Comparison of ENCODE assay signal across 20 mouse cellular contexts in the genomic region with DNA sequence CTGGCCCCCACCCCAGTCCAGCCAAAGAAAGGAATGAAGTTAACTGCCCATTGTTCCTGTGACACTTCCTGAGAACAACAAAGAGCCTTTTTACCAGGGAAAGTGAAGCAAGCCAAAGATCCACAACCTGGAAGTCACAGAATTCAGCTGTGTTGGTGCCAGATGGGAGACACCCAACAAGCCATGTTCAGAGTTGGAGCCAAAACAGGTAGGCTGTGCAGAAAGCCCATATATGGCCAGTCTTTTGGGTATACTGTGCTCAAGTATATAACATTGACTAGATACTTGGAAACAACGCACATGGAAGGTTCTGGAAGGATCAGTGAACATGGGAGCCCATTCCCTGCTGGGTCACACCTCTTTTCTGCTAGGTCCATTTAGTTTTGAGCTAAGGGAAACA. TPM values are rescaled to one million over a fixed set of nuclear protein-coding genes. Genes with fewer than 3 reads are reported as not detected.
A peak's percentile ranks its signal among the peaks of the same experiment; 100 is the strongest.
DNase-seq lines count a peak whose midpoint lies in the region; ATAC-seq and TF ChIP-seq lines count a peak whose summit lies in the region.
"Had no signal": no experiment of that assay in that cellular context is flagged by ENCODE, and none has a peak within 500 bp of the region (broad histone marks: within the 10 kb centered on the region; RNA-seq: fewer than 3 reads in every experiment).

No protein-coding gene starts in this region.

- H3K4me3 ChIP-seq in midbrain, embryonic 11.5 days (ENCODE audit: low read depth, low read length), result no peak overlapping the region
- H3K4me3 ChIP-seq in midbrain, postnatal 0 days (ENCODE audit: low read depth, low read length), result no peak overlapping the region
- no peak overlapping the region for H3K4me3 ChIP-seq in hindbrain, embryonic 16.5 days (ENCODE audit: low read length)
- H3K4me3 ChIP-seq: embryonic facial prominence, embryonic 10.5 days; embryonic facial prominence, embryonic 12.5 days; forebrain, embryonic 13.5 days had no signal

- TF ChIP-seq CTCF in midbrain, postnatal 0 days (IDR thresholded peaks at IDR 0.05), result no peak

- H3K9ac ChIP-seq in midbrain, embryonic 11.5 days (ENCODE audit: low read length), result no peak overlapping the region
- H3K9ac ChIP-seq in midbrain, postnatal 0 days (replicated peaks; ENCODE audit: low read length, poor library complexity, severe bottlenecking), result no peak overlapping the region
- no peak overlapping the region for H3K9ac ChIP-seq in hindbrain, embryonic 16.5 days (ENCODE audit: low read depth, low read length)
- H3K9ac ChIP-seq: embryonic facial prominence, embryonic 12.5 days; forebrain, embryonic 13.5 days had no signal

- WGBS in midbrain, embryonic 11.5 days, result 89% methylated on average over 1 of the region's 1 CpGs
- 96% methylated on average over 1 of the region's 1 CpGs for WGBS in midbrain, postnatal 0 days
- 96% methylated on average over 1 of the region's 1 CpGs for WGBS in hindbrain, embryonic 16.5 days

- no peaks in the 10 kb centered on the region for H3K27me3 ChIP-seq in midbrain, embryonic 11.5 days (ENCODE audit: control insufficient read depth, insufficient read depth, low read length)
- peaks cover 7% of the 10 kb centered on the region; the same call in 1 of the 2 replicates for H3K27me3 ChIP-seq in midbrain, postnatal 0 days (ENCODE audit: insufficient read depth, low read length)
- H3K27me3 ChIP-seq in hindbrain, embryonic 16.5 days (replicated peaks; ENCODE audit: control insufficient read depth, insufficient read depth, low read length), result peaks cover 6% of the 10 kb centered on the region
- H3K27me3 ChIP-seq: embryonic facial prominence, embryonic 12.5 days had no signal

- no peak overlapping the region for H3K27ac ChIP-seq in midbrain, embryonic 11.5 days (ENCODE audit: low read depth, low read length)
- no peak overlapping the region for H3K27ac ChIP-seq in midbrain, postnatal 0 days (ENCODE audit: low read depth, low read length)
- no peak overlapping the region for H3K27ac ChIP-seq in hindbrain, embryonic 16.5 days (ENCODE audit: low read depth, low read length)
- H3K27ac ChIP-seq: embryonic facial prominence, embryonic 10.5 days; embryonic facial prominence, embryonic 12.5 days; forebrain, embryonic 13.5 days had no signal

- no peak for ATAC-seq in midbrain, embryonic 11.5 days (ENCODE audit: low FRiP score)
- ATAC-seq in midbrain, postnatal 0 days (ENCODE audit: low FRiP score), result no peak
- no peak for ATAC-seq in megakaryocyte, adult 5-6 weeks (ENCODE audit: poor library complexity, severe bottlenecking)
- no peak for ATAC-seq in hindbrain, embryonic 16.5 days
- ATAC-seq: activated CD4-positive, CD25-positive, alpha-beta regulatory T cell, adult 4 months; forebrain, embryonic 13.5 days; forebrain, embryonic 16.5 days had no signal

- no peak overlapping the region for H3K4me2 ChIP-seq in midbrain, embryonic 11.5 days
- H3K4me2 ChIP-seq in midbrain, postnatal 0 days (ENCODE audit: low read depth, low read length, poor library complexity, severe bottlenecking), result no peak overlapping the region
- H3K4me2 ChIP-seq in hindbrain, embryonic 16.5 days (ENCODE audit: low read length), result no peak overlapping the region
- H3K4me2 ChIP-seq: embryonic facial prominence, embryonic 12.5 days; forebrain, embryonic 13.5 days had no signal

- peak; percentile 33 for DNase-seq in midbrain, embryonic 11.5 days (ENCODE audit: low spot score, missing footprints)
- DNase-seq in midbrain, postnatal 0 days (ENCODE audit: low spot score), result no peak
- DNase-seq in fat pad, adult 2 months (ENCODE audit: extremely low read depth, low read depth, low spot score), result peak; percentile 82
- DNase-seq: adrenal gland, adult 8-10 months; adrenal gland, postnatal 14 days; adrenal gland, postnatal 36 days; cerebellum, adult 11-12 months; cerebellum, adult 2 months; cerebellum, adult 9-10 months; cerebellum, postnatal 10 days; cerebellum, postnatal 25 days had no signal

- no peaks in the 10 kb centered on the region for H3K36me3 ChIP-seq in midbrain, embryonic 11.5 days (ENCODE audit: control insufficient read depth, insufficient read depth, low read length)
- H3K36me3 ChIP-seq in midbrain, postnatal 0 days (ENCODE audit: insufficient read depth, low read length), result no peaks in the 10 kb centered on the region
- no peaks in the 10 kb centered on the region for H3K36me3 ChIP-seq in hindbrain, embryonic 16.5 days (ENCODE audit: control insufficient read depth, insufficient read depth, low read length)
- H3K36me3 ChIP-seq: embryonic facial prominence, embryonic 10.5 days; embryonic facial prominence, embryonic 12.5 days had no signal

- H3K9me3 ChIP-seq in midbrain, embryonic 11.5 days (ENCODE audit: control insufficient read depth, low read length), result no peaks in the 10 kb centered on the region
- no peaks in the 10 kb centered on the region for H3K9me3 ChIP-seq in midbrain, postnatal 0 days (ENCODE audit: low read length)
- no peaks in the 10 kb centered on the region for H3K9me3 ChIP-seq in hindbrain, embryonic 16.5 days (ENCODE audit: control insufficient read depth, low read length)
- H3K9me3 ChIP-seq: embryonic facial prominence, embryonic 10.5 days; embryonic facial prominence, embryonic 12.5 days; forebrain, embryonic 13.5 days had no signal

- no peaks in the 10 kb centered on the region for H3K4me1 ChIP-seq in midbrain, embryonic 11.5 days (ENCODE audit: control insufficient read depth, insufficient read depth, low read length)
- no peaks in the 10 kb centered on the region for H3K4me1 ChIP-seq in midbrain, postnatal 0 days (ENCODE audit: insufficient read depth, low read length)
- H3K4me1 ChIP-seq in hindbrain, embryonic 16.5 days (ENCODE audit: control insufficient read depth, insufficient read depth, low read depth, low read length), result no peaks in the 10 kb centered on the region
- H3K4me1 ChIP-seq: embryonic facial prominence, embryonic 12.5 days; forebrain, embryonic 13.5 days had no signal

RNA-seq across cellular contexts. Expression of a gene that starts 39.7 kb away (rescaled TPM):
- 2.8 and 4.5 TPM in 2 replicates for polyA plus RNA-seq in midbrain, embryonic 11.5 days (2014; fragmentation: Nextera tagmentation; extraction: Ambion mirVana)
- 0.24 TPM in 1 of 2 replicates, not detected in the other for total RNA-seq in midbrain, postnatal 0 days (2014; rRNA removed)
- not detected in 2 replicates for polyA plus RNA-seq in midbrain, postnatal 0 days (2015; fragmentation: Nextera tagmentation; extraction: Ambion mirVana)
- total RNA-seq in megakaryocyte, adult 5-6 weeks (2015), result not detected in 2 replicates
- total RNA-seq in megakaryocyte, adult 5-6 weeks (2017), result not detected in 2 replicates
- polyA plus RNA-seq in hindbrain, embryonic 16.5 days (2015; fragmentation: Nextera tagmentation; extraction: Ambion mirVana), result 0.11 and 0.80 TPM in 2 replicates
- total RNA-seq: adrenal gland, adult 18-20 months; adrenal gland, adult 8-10 months; adrenal gland, postnatal 14 days; adrenal gland, postnatal 36 days; MEL had no signal
- polyA plus RNA-seq: activated CD4-positive, CD25-positive, alpha-beta regulatory T cell, adult 4 months had no signal
